Mouse (Mus musculus) heart, embryonic 15.5 days (tissue): ENCODE measurements around the gene Klhl25. TPM values are rescaled to one million over a fixed set of nuclear protein-coding genes. Genes with fewer than 3 reads are reported as not detected.
"Not testable (repeated sequence)": the region's sequence is repeated elsewhere in the genome, so short reads cannot be mapped to it uniquely, and the experiment has no call there.

ENCODE experiments used
- ATAC-seq: fragments of 200-750 bp; cut with Nextera tagmentation; replicated peaks from 2 replicates; pipeline ENCODE4 v1.8.0; 2017; ENCODE audit warnings: low read depth, moderate TSS enrichment; ENCODE audit not compliant: insufficient number of reproducible peaks, insufficient read depth, low FRiP score
- H3K27ac ChIP-seq: fragments of 300-500 bp; sonication (generic); 2 replicates; pipeline ENCODE4 v1.5.1; 2015; ENCODE audit warnings: mild to moderate bottlenecking, inconsistent platforms
- H3K27me3 ChIP-seq: fragments of 300-500 bp; sonication (generic); 2 replicates; pipeline ENCODE4 v1.6.1; 2015; ENCODE audit warnings: inconsistent platforms
- H3K36me3 ChIP-seq: fragments of 300-500 bp; sonication (generic); 2 replicates; pipeline ENCODE4 v1.6.1; 2015; ENCODE audit warnings: mild to moderate bottlenecking, inconsistent platforms
- H3K4me1 ChIP-seq: fragments of 300-500 bp; sonication (generic); replicated peaks from 2 replicates; pipeline ENCODE4 v1.6.1; 2015; ENCODE audit warnings: inconsistent platforms
- H3K4me2 ChIP-seq: fragments of 300-500 bp; sonication (generic); 2 replicates; pipeline ENCODE4 v1.6.1; 2015; ENCODE audit warnings: inconsistent platforms, mild to moderate bottlenecking, moderate library complexity
- H3K4me3 ChIP-seq: fragments of 300-500 bp; sonication (generic); 2 replicates; pipeline ENCODE4 v1.5.1; 2015; ENCODE audit warnings: mild to moderate bottlenecking, inconsistent platforms
- H3K9ac ChIP-seq: fragments of 300-500 bp; sonication (generic); 2 replicates; pipeline ENCODE4 v1.6.1; 2015; ENCODE audit warnings: mild to moderate bottlenecking, inconsistent platforms
- H3K9me3 ChIP-seq: fragments of 300-500 bp; sonication (generic); replicated peaks from 2 replicates; pipeline ENCODE4 v1.6.1; 2016; ENCODE audit warnings: inconsistent platforms
- WGBS: fragments of 180-500 bp; shearing (Covaris S2); methylation state at CpG from one replicate; pipeline ENCODE4 v1.1.7; 2015; ENCODE audit warnings: mixed read lengths; 5-methylcytosine and 5-hydroxymethylcytosine counted together
- polyA plus RNA-seq: library from polyadenylated mRNA; unstranded; fragments of >200 nt; fragmentation: Nextera tagmentation; extraction: Ambion mirVana; gene quantifications from 2 replicates; pipeline ENCODE4 v1.2.1, GENCODE M21; 2015

Gene Klhl25
- polyA plus RNA-seq, 1 experiment from 2014 or later = 7.7 TPM

DNA sequence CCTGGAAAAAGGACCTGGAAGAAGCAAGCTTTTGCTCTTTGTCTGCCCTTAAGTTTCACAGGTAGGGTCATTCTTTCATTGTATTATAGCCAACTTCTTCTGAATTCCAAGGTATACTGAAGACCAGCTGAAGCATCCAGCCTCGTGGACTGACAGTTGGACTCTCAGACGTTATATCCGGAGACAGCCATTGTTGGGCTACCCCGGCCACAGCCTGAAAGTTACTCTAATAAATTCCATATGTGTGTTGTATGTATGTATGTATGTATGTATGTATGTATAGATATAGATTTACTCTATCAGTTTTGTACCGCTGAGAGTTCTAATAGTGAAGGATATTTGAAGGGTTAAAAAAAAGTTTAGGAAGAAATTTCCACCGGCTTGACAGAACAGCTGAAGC is 621 bp upstream of the Klhl25 start:
- Histone ChIP-seq H3K4me2 (peak overlapping the region; percentile 86), H3K9ac (peak overlapping the region; percentile 61), H3K4me3 (peak overlapping the region; percentile 79), H3K27me3 (no peaks in the 10 kb centered on the region), H3K27ac (peak overlapping the region; percentile 70), H3K4me1 (peaks cover 19% of the 10 kb centered on the region), H3K36me3 (no peaks in the 10 kb centered on the region), H3K9me3 (no peaks in the 10 kb centered on the region)
- ATAC-seq = no peak
- 10% methylated on average over 6 of the region's 6 CpGs for WGBS

DNA sequence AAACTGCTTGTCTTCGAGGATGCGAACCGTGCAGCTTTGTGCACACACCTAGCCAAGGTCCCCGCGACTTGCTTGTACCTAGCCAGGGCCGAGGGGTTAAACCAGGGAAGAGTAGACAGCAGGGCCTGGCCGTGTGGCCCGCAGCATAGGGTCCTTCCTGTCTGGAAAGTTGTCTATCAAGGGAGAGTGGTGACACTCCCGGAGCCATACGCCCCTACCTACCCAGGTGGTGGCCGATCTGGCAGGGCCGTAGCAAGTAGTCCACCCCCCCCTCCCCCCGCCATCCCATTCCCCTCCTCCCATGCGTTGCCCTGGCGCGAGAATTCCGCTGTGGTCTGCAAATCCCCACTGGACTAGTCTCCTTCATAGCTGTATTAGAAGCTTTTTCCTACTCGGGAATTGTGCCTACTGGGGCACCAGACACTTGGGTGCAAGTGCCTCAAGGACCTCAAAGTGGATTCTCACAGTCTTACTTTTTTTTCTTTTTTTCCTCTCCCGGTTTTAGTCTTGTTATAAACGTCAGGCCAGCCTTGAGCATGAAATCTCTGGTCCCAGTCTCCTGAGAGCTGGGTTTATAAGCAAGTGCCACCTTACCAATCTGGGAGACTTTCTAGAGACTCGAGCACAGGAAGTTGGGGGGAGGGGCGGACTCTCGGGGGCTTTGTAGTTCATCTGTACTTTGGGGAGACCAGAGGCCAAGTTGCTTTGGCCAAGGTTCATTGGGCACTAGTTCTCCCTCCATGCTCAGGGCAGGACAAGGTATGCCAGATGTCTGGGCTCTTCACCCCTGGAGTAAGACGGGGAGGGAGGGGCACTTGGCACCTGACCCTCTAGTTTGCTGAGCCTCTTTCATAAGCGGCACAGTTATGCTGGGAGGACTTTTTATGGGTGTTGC is 913 bp downstream of the Klhl25 start:
- ATAC-seq = no peak
- no peaks in the 10 kb centered on the region for H3K9me3 ChIP-seq
- under 1% methylated on average over 25 of the region's 25 CpGs for WGBS
- H3K27ac ChIP-seq = peak overlapping the region; percentile 78
- H3K4me3 ChIP-seq = peak overlapping the region; percentile 79
- peaks cover 33% of the 10 kb centered on the region for H3K4me1 ChIP-seq
- peak overlapping the region; percentile 85 for H3K9ac ChIP-seq
- no peaks in the 10 kb centered on the region for H3K36me3 ChIP-seq
- peak overlapping the region; percentile 86 for H3K4me2 ChIP-seq
- H3K27me3 ChIP-seq = no peaks in the 10 kb centered on the region

DNA sequence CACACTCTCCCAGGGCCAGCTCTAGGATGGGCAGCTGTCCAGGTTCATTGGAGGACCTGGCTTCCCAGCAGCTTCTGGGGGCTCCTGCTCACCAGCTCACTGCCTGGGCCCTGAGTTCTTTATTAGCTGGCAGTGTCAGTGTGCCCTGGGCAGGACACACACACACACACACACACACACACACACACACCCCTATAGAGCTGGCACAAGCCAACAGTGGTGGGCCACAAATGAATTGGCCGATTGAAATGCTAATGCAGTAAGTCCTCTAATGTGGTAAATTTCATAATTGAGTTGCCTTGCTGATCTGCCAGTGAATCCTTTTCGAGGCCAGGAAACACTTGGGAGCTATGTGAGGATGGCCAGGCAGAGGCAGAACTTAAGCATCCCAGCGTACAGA is 2.3 kb downstream of the Klhl25 start:
- not testable (repeated sequence) for H3K36me3 ChIP-seq, H3K9ac ChIP-seq, H3K27me3 ChIP-seq, H3K27ac ChIP-seq, ATAC-seq, H3K9me3 ChIP-seq, H3K4me2 ChIP-seq, H3K4me3 ChIP-seq
- peaks cover 47% of the 10 kb centered on the region for H3K4me1 ChIP-seq
- WGBS = 70% methylated on average over 1 of the region's 3 CpGs

DNA sequence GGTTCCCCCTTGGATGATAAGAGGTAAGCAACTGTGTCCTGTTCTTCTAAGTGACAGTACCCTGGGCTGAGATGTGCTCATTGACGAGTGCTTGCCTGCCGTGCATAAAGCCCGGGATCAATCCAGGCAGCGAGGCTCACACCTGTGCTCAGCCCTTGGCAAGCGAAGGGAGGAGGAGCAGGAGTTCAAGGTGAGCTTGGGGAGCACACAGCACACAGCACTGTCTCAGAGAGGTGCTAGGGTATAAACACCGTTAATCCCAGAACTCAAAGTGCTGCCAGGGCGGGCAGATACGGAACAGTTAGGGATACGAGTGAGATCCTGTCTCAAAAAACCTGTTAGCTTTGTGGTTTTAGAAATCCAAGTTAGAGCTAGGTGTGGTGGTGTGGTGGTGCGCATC is 3.2 kb downstream of the Klhl25 start:
- Histone ChIP-seq H3K9me3 (no peaks in the 10 kb centered on the region), H3K4me3 (no peak overlapping the region), H3K27ac (no peak overlapping the region), H3K9ac (no peak overlapping the region), H3K4me1 (peaks cover 56% of the 10 kb centered on the region), H3K36me3 (no peaks in the 10 kb centered on the region), H3K4me2 (no peak overlapping the region), H3K27me3 (no peaks in the 10 kb centered on the region)
- ATAC-seq = no peak
- WGBS = 85% methylated on average over 10 of the region's 10 CpGs

DNA sequence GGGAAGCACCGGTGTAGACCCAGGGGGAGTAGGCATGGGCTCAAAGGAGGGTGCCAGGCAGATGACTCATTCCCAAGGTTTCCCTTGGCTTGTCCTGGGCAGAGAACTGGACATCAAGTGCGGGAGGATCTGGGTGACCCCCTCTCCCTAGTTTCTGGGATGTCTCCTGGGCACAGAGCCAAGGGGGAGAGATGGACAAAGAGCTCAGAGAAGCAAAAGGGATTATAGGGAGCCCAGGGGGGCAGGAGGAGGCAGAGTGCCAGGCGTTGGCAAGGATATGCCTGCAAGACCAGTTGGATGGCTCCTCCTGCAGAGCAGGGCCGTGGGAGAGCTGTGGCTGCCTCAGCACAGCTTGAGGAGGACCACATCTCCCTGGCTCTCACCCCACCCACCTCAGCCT is 4.3 kb downstream of the Klhl25 start:
- ATAC-seq = no peak
- Histone ChIP-seq H3K4me1 (peaks cover 55% of the 10 kb centered on the region), H3K4me2 (no peak overlapping the region), H3K36me3 (no peaks in the 10 kb centered on the region), H3K27ac (no peak overlapping the region), H3K27me3 (no peaks in the 10 kb centered on the region), H3K4me3 (no peak overlapping the region), H3K9me3 (no peaks in the 10 kb centered on the region), H3K9ac (no peak overlapping the region)
- 47% methylated on average over 4 of the region's 4 CpGs for WGBS

DNA sequence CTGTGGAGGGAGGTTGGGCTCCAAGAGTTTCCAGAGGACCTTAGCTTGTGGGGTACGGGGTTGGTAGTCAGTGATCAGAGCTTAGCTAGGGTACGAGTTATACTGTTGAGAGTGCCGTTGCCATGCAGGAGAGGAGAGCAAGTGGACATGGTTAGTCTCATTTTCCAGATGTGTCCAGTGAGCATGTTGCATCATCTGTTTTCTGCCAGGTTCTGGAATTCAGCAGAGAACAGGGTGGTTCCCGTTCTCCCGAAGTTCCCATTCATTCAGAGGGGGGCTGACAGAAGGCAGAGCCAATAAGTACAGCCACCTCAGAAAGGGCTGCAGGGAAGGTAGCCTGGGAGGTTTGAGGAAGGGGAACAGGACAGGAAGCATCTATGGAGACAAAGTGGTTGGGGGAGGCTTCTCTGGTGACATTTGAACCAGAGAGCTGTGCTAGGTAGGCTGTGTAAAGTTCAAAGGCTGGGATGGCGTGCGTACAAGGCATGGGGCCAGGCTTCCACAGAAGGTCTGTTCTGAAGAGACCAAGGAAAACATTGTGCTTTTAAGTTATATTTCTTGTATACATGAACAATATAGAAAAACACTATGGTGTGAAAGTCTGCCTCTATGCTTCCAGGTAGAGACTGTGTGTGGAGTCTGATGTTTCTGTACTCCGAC is 5.2 kb downstream of the Klhl25 start:
- Histone ChIP-seq H3K9ac (no peak overlapping the region), H3K27ac (no peak overlapping the region), H3K27me3 (no peaks in the 10 kb centered on the region), H3K9me3 (no peaks in the 10 kb centered on the region), H3K4me2 (no peak overlapping the region), H3K36me3 (no peaks in the 10 kb centered on the region), H3K4me1 (peaks cover 53% of the 10 kb centered on the region), H3K4me3 (no peak overlapping the region)
- WGBS = 75% methylated on average over 8 of the region's 8 CpGs
- no peak for ATAC-seq

DNA sequence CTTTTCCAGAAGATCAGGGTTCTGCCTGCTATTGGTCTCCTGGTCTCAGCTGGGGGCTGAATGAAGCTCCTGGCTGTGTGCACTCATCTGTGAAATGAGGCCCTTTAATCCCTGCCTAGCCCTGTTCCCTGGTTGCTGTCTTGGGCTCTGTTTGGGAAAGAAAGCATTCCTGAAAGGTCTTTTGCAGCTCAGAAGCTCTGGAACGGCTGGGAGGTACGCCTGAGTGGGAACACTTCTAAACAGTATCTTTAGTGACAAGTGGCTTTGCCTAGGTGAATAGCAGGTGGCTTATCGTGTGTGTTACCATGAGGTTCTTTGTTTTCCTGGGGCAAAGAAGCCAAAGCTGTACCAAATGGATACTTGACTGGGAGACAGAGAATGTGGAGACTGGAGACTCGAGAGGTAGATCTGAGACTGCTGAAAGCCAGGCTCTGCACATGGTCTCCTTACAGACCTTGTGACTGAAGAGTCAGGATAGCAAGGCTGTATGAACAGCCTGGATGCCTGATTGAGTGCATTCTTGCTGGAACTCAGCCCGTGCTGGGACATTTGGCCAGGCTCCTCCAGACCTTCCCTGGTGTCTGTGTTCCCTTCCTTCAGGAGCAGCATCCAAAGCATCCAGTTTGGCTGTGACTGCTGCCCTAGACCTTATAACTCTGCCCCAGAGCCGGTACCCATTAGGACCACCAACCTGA is 6.3 kb downstream of the Klhl25 start:
- H3K4me1 ChIP-seq = peaks cover 48% of the 10 kb centered on the region
- peak overlapping the region; percentile 45 for H3K27ac ChIP-seq
- 0 out of 2 replicates have a peak, but pooled peaks cover 1% of the 10 kb centered on the region for H3K36me3 ChIP-seq
- no peak overlapping the region for H3K4me2 ChIP-seq
- H3K4me3 ChIP-seq = no peak overlapping the region
- WGBS = 39% methylated on average over 6 of the region's 6 CpGs
- no peak for ATAC-seq
- H3K9me3 ChIP-seq = no peaks in the 10 kb centered on the region
- no peak overlapping the region for H3K9ac ChIP-seq
- no peaks in the 10 kb centered on the region for H3K27me3 ChIP-seq

DNA sequence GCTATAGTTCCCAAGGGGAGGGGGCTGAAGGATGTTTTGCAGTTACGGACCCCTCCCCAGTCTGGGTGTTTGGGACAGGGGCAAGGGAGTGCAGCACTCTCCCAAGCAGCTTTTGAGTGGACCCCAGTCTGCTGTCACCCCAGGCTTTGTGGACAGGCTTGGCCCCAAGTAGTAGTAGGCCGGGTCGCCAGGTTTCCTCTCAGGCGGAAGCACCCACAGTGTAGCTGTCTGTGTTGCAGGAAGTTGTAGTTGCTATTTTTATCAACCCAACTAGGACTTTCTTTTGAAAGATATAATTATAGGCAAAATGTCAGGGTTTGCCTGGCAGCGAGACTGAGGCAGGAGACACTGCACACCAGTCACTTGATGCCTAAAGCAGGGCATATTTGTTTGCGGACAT is 6.9 kb downstream of the Klhl25 start:
- Histone ChIP-seq H3K36me3 (0 out of 2 replicates have a peak, but pooled peaks cover 3% of the 10 kb centered on the region), H3K9ac (no peak overlapping the region), H3K27me3 (no peaks in the 10 kb centered on the region), H3K4me2 (0 out of 2 replicates have a peak overlapping the region, but pooled peaks have one; percentile 18), H3K4me1 (peaks cover 46% of the 10 kb centered on the region), H3K4me3 (no peak overlapping the region), H3K27ac (peak overlapping the region; percentile 45), H3K9me3 (no peaks in the 10 kb centered on the region)
- 55% methylated on average over 6 of the region's 6 CpGs for WGBS
- ATAC-seq = no peak

DNA sequence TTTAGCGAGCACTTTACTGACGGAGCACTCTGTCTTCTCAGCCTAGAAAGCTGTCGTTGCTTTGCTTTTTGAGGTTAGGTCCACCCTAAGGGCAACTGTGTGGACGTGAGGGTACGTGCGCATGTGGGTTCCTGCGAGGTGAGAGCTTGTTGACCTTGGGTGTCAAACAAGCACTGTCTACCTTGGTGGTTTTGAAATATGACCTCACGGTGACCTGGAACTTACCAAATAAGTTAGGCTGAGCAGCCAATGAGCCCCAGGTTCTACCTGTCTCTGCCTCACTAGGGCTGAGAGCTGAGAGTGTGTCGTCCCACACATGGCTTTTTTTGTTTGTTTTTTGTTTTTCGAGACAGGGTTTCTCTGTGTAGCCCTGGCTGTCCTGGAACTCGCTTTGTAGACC is 8.1 kb downstream of the Klhl25 start:
- H3K4me3 ChIP-seq = no peak overlapping the region
- H3K4me1 ChIP-seq = peaks cover 54% of the 10 kb centered on the region
- no peaks in the 10 kb centered on the region for H3K27me3 ChIP-seq
- no peak for ATAC-seq
- H3K27ac ChIP-seq = no peak overlapping the region
- H3K9ac ChIP-seq = no peak overlapping the region
- 0 out of 2 replicates have a peak, but pooled peaks cover 3% of the 10 kb centered on the region for H3K36me3 ChIP-seq
- WGBS = 91% methylated on average over 11 of the region's 11 CpGs
- no peak overlapping the region for H3K4me2 ChIP-seq
- H3K9me3 ChIP-seq = no peaks in the 10 kb centered on the region

DNA sequence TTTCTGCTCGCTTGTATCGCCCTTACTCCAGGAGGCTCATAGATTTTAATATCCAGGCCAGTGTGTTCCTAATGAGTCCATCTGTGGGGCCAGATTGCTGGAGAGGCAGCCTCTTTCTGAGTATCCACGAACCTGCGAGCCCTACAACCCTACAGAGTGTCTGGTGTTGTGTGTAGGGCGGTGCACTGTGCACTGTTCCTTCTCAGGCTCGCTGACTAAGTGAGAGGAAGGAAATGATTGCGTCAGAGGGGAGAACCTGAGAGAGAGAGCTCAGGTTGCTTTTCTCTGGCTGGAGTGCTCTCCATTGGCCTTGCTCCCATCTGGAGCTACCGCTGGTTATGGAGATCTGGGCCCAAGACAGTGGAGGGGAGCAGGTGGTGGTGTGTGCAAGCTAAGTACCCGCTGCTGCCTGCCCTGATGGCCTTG is 11.7 kb downstream of the Klhl25 start:
- Histone ChIP-seq H3K36me3 (peaks cover 7% of the 10 kb centered on the region; the same call in 1 of the 2 replicates), H3K4me2 (no peak overlapping the region), H3K4me1 (peaks cover 36% of the 10 kb centered on the region), H3K9me3 (no peaks in the 10 kb centered on the region), H3K9ac (no peak overlapping the region), H3K27me3 (no peaks in the 10 kb centered on the region), H3K27ac (no peak overlapping the region), H3K4me3 (no peak overlapping the region)
- no peak for ATAC-seq
- WGBS = 73% methylated on average over 9 of the region's 9 CpGs
